Mouse (Mus musculus) cerebral cortex, adult 2 months (tissue): ENCODE data around the gene Napepld.

Experiments
- WGBS: fragments of 180-500 bp; shearing (Covaris S2); methylation state at CpG from one replicate; pipeline ENCODE4 v1.1.7; 2018; 5-methylcytosine and 5-hydroxymethylcytosine counted together

The Napepld gene

GRCm38 (mm10) chr5:21701351-21702008 lies at the start of gene Napepld:
Gene Napepld (minus strand): TSS chr5:21701396.
- under 1% methylated on average over 59 of the region's 59 CpGs for WGBS

GRCm38 (mm10) chr5:21745966-21746365 lies 44.8 kb upstream of the Napepld start:
- 63% methylated on average over 8 of the region's 8 CpGs for WGBS

GRCm38 (mm10) chr5:21743606-21744005 lies 42.4 kb upstream of the Napepld start:
- 90% methylated on average over 10 of the region's 10 CpGs for WGBS

DNA sequence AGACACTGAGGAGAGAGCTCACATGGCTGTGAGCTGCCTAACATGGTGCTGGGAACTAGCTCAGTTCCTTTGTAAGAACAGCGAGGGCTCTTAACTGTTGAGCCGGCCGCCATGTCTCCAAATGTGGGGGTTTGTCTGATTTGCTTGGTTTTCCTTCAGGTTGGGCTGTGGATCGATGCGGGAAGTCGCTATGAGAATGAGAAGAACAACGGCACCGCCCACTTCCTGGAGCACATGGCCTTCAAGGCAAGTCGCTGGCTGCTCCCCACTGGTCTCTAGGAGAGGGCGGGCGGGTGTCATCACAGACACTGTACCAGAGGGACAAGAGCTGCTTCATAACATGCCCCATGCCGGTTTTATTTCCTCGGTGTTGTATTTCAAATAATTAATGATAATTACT lies 38.7 kb upstream of the Napepld start:
- 87% methylated on average over 13 of the region's 13 CpGs for WGBS

GRCm38 (mm10) chr5:21739120-21739519 lies 37.9 kb upstream of the Napepld start:
- WGBS, result 83% methylated on average over 11 of the region's 11 CpGs

GRCm38 (mm10) chr5:21737620-21738019 lies 36.4 kb upstream of the Napepld start:
- 18% methylated on average over 10 of the region's 10 CpGs for WGBS

- WGBS, result under 1% methylated on average over 42 of the region's 42 CpGs
Observed at GRCm38 (mm10) chr5:21736956-21737585, 35.9 kb upstream of the Napepld start, which contains the start of gene Pmpcb. Gene Pmpcb (plus strand): TSS chr5:21737141.

DNA sequence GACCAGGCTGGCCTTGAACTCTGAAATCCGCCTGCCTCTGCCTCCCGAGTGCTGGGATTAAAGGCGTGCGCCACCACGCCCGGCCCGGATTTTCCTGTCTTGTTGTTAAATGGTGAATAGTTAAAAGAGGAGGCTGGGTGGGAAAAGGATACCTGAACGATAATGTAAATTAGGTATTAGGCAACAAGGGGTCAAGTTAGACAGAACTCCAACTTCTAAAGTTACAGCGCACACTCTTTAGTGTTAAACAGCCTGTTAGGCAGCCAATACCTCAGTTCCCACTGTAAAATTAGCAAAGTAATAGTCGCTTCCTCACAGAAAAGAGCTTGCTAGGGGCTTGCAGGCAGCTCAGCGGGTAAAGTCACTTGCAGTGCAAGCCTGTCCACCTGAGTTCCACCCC lies 34.9 kb upstream of the Napepld start:
- WGBS, result 85% methylated on average over 11 of the region's 11 CpGs

DNA sequence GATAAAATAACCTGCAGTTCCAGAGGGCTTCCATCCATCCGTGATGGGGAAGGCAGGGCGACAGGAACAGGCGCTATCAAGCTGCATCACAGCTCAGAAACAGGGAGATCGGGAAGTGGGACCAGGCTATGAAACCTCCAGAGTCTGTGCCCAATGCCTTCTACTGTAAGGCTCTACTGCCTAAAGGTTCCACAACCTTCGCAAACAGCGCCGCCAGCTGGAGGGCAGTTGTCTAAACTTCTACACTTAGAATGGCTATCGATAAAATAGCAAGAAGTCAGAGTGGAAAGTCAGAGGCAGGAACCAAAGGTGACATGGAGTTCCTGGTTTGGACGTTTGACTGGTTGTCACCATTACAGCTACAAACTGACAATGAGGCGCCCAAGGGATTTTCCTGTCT lies 34.4 kb upstream of the Napepld start:
- WGBS, result 31% methylated on average over 10 of the region's 10 CpGs

GRCm38 (mm10) chr5:21735100-21735499 lies 33.9 kb upstream of the Napepld start:
- WGBS, result 72% methylated on average over 20 of the region's 20 CpGs

GRCm38 (mm10) chr5:21732930-21733329 lies 31.7 kb upstream of the Napepld start:
- 15% methylated on average over 8 of the region's 8 CpGs for WGBS

GRCm38 (mm10) chr5:21732177-21732911 lies 31.1 kb upstream of the Napepld start:
- WGBS, result 45% methylated on average over 3 of the region's 3 CpGs

GRCm38 (mm10) chr5:21729107-21729506 lies 27.9 kb upstream of the Napepld start:
- WGBS, result 89% methylated on average over 5 of the region's 5 CpGs

DNA sequence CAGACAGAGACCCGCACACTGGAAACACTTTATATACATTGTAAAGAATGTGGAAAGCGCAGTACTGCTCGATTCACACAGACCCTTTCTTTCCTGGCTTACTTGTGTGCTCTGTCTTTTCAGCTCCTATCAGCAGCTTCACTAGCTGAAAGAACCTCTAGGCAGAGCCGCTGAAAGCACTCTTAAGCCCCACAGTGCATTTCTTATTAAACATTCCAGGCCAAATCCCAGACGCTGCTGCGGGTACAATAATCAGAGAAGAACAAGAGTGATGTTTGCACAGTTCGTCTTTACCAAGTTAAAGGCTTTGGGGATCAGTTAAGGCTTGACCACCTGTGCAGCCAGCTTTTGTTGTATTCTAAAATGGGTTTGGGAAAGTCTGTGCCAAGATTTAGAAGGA lies 23.7 kb upstream of the Napepld start:
- WGBS, result 43% methylated on average over 7 of the region's 7 CpGs

- WGBS, result 73% methylated on average over 1 of the region's 1 CpGs
Observed at GRCm38 (mm10) chr5:21724427-21724826, 23.2 kb upstream of the Napepld start.

- 96% methylated on average over 2 of the region's 2 CpGs for WGBS
Observed at GRCm38 (mm10) chr5:21719209-21719608, 18.0 kb upstream of the Napepld start.

DNA sequence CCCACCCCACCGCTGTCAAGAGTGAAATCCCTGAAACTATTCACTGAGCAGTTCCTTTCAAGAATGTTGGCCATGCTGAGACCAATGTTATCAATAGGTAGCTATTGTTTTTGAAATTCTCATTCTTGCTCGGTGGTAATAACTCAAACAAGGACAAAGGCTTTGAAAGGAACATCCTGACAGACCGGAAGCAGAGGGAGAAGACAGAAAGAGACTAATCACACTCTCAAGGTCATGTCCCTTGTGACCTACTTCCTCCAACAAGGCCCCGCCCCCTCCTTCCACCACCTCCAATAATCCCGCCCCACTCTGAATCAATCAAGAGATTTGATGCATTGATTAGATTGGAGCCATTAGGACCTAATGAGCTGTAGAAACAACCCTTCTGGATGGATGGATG lies 17.4 kb upstream of the Napepld start:
- WGBS, result 87% methylated on average over 5 of the region's 5 CpGs

DNA sequence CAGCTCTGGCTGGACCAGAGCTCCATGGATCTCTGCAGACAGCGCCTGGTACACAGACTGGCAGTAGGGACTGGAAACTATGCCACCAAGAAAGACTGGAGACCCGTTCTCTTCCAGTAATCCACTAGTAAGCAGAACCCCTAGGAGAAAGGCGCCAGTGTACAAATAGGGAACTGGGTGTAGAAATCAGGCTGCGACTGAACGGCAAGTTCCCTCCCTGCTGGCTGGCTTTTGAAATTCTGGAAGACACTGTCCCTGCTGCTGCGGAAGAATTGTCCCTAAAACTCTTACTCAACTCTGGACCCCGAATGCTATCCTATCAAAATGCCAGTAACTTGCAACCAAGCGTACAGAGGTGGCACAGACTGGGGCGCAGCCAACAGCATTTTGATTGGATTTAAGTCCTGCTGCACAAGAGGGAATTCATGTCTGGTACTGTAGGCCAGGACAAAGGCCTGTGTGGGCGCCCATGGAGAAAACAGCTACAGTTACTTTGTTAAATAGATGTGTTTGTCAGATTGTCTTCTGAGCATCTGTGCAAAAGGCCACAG lies 16.0 kb upstream of the Napepld start:
- WGBS, result 63% methylated on average over 10 of the region's 10 CpGs

GRCm38 (mm10) chr5:21714447-21714846 lies 13.3 kb upstream of the Napepld start:
- WGBS, result 94% methylated on average over 4 of the region's 4 CpGs

- 67% methylated on average over 13 of the region's 13 CpGs for WGBS
Observed at GRCm38 (mm10) chr5:21712127-21712715, 11.0 kb upstream of the Napepld start.

- 73% methylated on average over 8 of the region's 8 CpGs for WGBS
Observed at GRCm38 (mm10) chr5:21708011-21708410, 6.8 kb upstream of the Napepld start.

- WGBS, result 84% methylated on average over 4 of the region's 4 CpGs
Observed at GRCm38 (mm10) chr5:21706546-21706945, 5.3 kb upstream of the Napepld start.
